Mouse (Mus musculus): ENCODE measurements around the gene Zscan20. TPM values are rescaled to one million over a fixed set of nuclear protein-coding genes. Genes with fewer than 3 reads are reported as not detected.

Gene Zscan20
- polyA plus RNA-seq, 2 experiments, result 3.9 to 4.2 TPM

- Histone ChIP-seq H3K9me3 (ENCODE audit: control insufficient read depth, low read length) (no peaks in the 10 kb centered on the region), H3K27ac (replicated peaks; ENCODE audit: low read depth, low read length) (no peak overlapping the region), H3K4me3 (replicated peaks; ENCODE audit: low read length) (peak overlapping the region; percentile 57; the same call in 1 of the 2 replicates), H3K27me3 (ENCODE audit: control insufficient read depth, insufficient read depth, low read length) (no peaks in the 10 kb centered on the region), H3K4me2 (replicated peaks; ENCODE audit: low read depth, low read length, severe bottlenecking) (peak overlapping the region; percentile 76), H3K36me3 (ENCODE audit: control insufficient read depth, insufficient read depth, low read length) (no peaks in the 10 kb centered on the region), H3K9ac (ENCODE audit: low read depth, low read length, severe bottlenecking) (no peak overlapping the region), H3K4me1 (ENCODE audit: control insufficient read depth, insufficient read depth, low read length) (peaks cover 9% of the 10 kb centered on the region)
- ATAC-seq (ENCODE audit: low FRiP score, low read depth), result no peak
- no peak for TF ChIP-seq POLR2A (IDR thresholded peaks at IDR 0.05; ENCODE audit: borderline replicate concordance, extremely low read depth, insufficient read depth, insufficient read length)
- no peak for DNase-seq (ENCODE audit: low spot score)
- WGBS, result 28% methylated on average over 10 of the region's 10 CpGs
Measured at GRCm38 (mm10) chr4:128610706-128611105, 808 bp upstream of the Zscan20 start.

- TF ChIP-seq POLR2A (IDR thresholded peaks at IDR 0.05; ENCODE audit: borderline replicate concordance, extremely low read depth, insufficient read depth, insufficient read length), result no peak
- 0 out of 2 replicates have a peak, but pooled peaks cover 4% of the 10 kb centered on the region for H3K36me3 ChIP-seq (ENCODE audit: control insufficient read depth, insufficient read depth, low read length)
- peak; percentile 32; the same call in 1 of the 2 replicates for ATAC-seq (ENCODE audit: low FRiP score, low read depth)
- peak overlapping the region; percentile 76 for H3K4me2 ChIP-seq (replicated peaks; ENCODE audit: low read depth, low read length, severe bottlenecking)
- H3K9me3 ChIP-seq (ENCODE audit: control insufficient read depth, low read length), result no peaks in the 10 kb centered on the region
- no peaks in the 10 kb centered on the region for H3K27me3 ChIP-seq (ENCODE audit: control insufficient read depth, insufficient read depth, low read length)
- peak overlapping the region; percentile 62 for H3K9ac ChIP-seq (ENCODE audit: low read depth, low read length, severe bottlenecking)
- no peak for DNase-seq (ENCODE audit: low spot score)
- 0 out of 2 replicates have a peak overlapping the region, but pooled peaks have one; percentile 48 for H3K27ac ChIP-seq (replicated peaks; ENCODE audit: low read depth, low read length)
- H3K4me1 ChIP-seq (ENCODE audit: control insufficient read depth, insufficient read depth, low read length), result peaks cover 9% of the 10 kb centered on the region
- WGBS, result 10% methylated on average over 25 of the region's 27 CpGs
- H3K4me3 ChIP-seq (replicated peaks; ENCODE audit: low read length), result peak overlapping the region; percentile 57
Measured at GRCm38 (mm10) chr4:128609276-128609924, 498 bp downstream of the Zscan20 start.

GRCm38 (mm10) chr4:128607661-128608060 is 2.2 kb downstream of the Zscan20 start:
- DNase-seq (ENCODE audit: low spot score) (no peak), ATAC-seq (ENCODE audit: low FRiP score, low read depth) (no peak)
- Histone ChIP-seq H3K4me2 (replicated peaks; ENCODE audit: low read depth, low read length, severe bottlenecking) (no peak overlapping the region), H3K4me1 (ENCODE audit: control insufficient read depth, insufficient read depth, low read length) (peaks cover 9% of the 10 kb centered on the region), H3K36me3 (ENCODE audit: control insufficient read depth, insufficient read depth, low read length) (peaks cover 21% of the 10 kb centered on the region), H3K27ac (replicated peaks; ENCODE audit: low read depth, low read length) (no peak overlapping the region), H3K9ac (ENCODE audit: low read depth, low read length, severe bottlenecking) (no peak overlapping the region), H3K4me3 (replicated peaks; ENCODE audit: low read length) (no peak overlapping the region), H3K27me3 (ENCODE audit: control insufficient read depth, insufficient read depth, low read length) (no peaks in the 10 kb centered on the region), H3K9me3 (ENCODE audit: control insufficient read depth, low read length) (no peaks in the 10 kb centered on the region)
- TF ChIP-seq POLR2A (IDR thresholded peaks at IDR 0.05; ENCODE audit: borderline replicate concordance, extremely low read depth, insufficient read depth, insufficient read length), result no peak
- WGBS, result 91% methylated on average over 11 of the region's 11 CpGs

- Histone ChIP-seq H3K27me3 (ENCODE audit: control insufficient read depth, insufficient read depth, low read length) (no peaks in the 10 kb centered on the region), H3K9ac (ENCODE audit: low read depth, low read length, severe bottlenecking) (no peak overlapping the region), H3K4me3 (replicated peaks; ENCODE audit: low read length) (no peak overlapping the region), H3K4me1 (ENCODE audit: control insufficient read depth, insufficient read depth, low read length) (peaks cover 9% of the 10 kb centered on the region), H3K36me3 (ENCODE audit: control insufficient read depth, insufficient read depth, low read length) (peaks cover 30% of the 10 kb centered on the region), H3K4me2 (replicated peaks; ENCODE audit: low read depth, low read length, severe bottlenecking) (no peak overlapping the region), H3K27ac (replicated peaks; ENCODE audit: low read depth, low read length) (no peak overlapping the region), H3K9me3 (ENCODE audit: control insufficient read depth, low read length) (no peaks in the 10 kb centered on the region)
- ATAC-seq (ENCODE audit: low FRiP score, low read depth) (no peak), DNase-seq (ENCODE audit: low spot score) (no peak)
- TF ChIP-seq POLR2A (IDR thresholded peaks at IDR 0.05; ENCODE audit: borderline replicate concordance, extremely low read depth, insufficient read depth, insufficient read length), result no peak
- WGBS, result 97% methylated on average over 7 of the region's 7 CpGs
Measured at GRCm38 (mm10) chr4:128606586-128606985, 3.3 kb downstream of the Zscan20 start.

- DNase-seq (ENCODE audit: low spot score) (no peak), ATAC-seq (ENCODE audit: low FRiP score, low read depth) (no peak)
- peaks cover 21% of the 10 kb centered on the region for H3K36me3 ChIP-seq (ENCODE audit: control insufficient read depth, insufficient read depth, low read length)
- TF ChIP-seq POLR2A (IDR thresholded peaks at IDR 0.05; ENCODE audit: borderline replicate concordance, extremely low read depth, insufficient read depth, insufficient read length), result no peak
- no peak overlapping the region for H3K4me2 ChIP-seq (replicated peaks; ENCODE audit: low read depth, low read length, severe bottlenecking)
- no peak overlapping the region for H3K27ac ChIP-seq (replicated peaks; ENCODE audit: low read depth, low read length)
- H3K9me3 ChIP-seq (ENCODE audit: control insufficient read depth, low read length), result no peaks in the 10 kb centered on the region
- H3K4me3 ChIP-seq (replicated peaks; ENCODE audit: low read length), result no peak overlapping the region
- no peak overlapping the region for H3K9ac ChIP-seq (ENCODE audit: low read depth, low read length, severe bottlenecking)
- no peaks in the 10 kb centered on the region for H3K4me1 ChIP-seq (ENCODE audit: control insufficient read depth, insufficient read depth, low read length)
- 48% methylated on average over 12 of the region's 12 CpGs for WGBS
- H3K27me3 ChIP-seq (ENCODE audit: control insufficient read depth, insufficient read depth, low read length), result no peaks in the 10 kb centered on the region
Measured at GRCm38 (mm10) chr4:128597801-128598560, 11.9 kb downstream of the Zscan20 start.
